Mouse (Mus musculus): ENCODE measurements around the gene Morn1. TPM values are rescaled to one million over a fixed set of nuclear protein-coding genes. Genes with fewer than 3 reads are reported as not detected.

The Morn1 gene
- total and polyA plus RNA-seq, 3 experiments = 3.8 to 8.7 (median 4.0) TPM

- Histone ChIP-seq H3K4me2 (ENCODE audit: insufficient read depth, low read depth, poor library complexity, severe bottlenecking) (no peak overlapping the region), H3K9ac (ENCODE audit: insufficient read depth, low read depth) (no peak overlapping the region), H3K4me1 (ENCODE audit: control insufficient read depth in 1 of 2, insufficient read depth in 2 of 2) (peaks cover 6 to 31% of the 10 kb centered on the region in 2 experiments), H3K36me3 (replicated peaks in 1 of 2; ENCODE audit: control insufficient read depth in 1 of 2, insufficient read depth in 1 of 2, low read length in 1 of 2) (peaks cover 42 to 80% of the 10 kb centered on the region in 2 experiments), H3K79me2 (replicated peaks; ENCODE audit: control insufficient read depth, extremely low read depth, insufficient read depth, poor library complexity, severe bottlenecking) (no peaks in the 10 kb centered on the region), H3K27ac (ENCODE audit: insufficient read depth, low read depth) (no peak overlapping the region), H3K4me3 (replicated peaks in 1 of 3; ENCODE audit: low read depth in 2 of 3, low read length in 2 of 3, poor library complexity in 1 of 3) (no peak overlapping the region), H3K27me3 (replicated peaks) (no peaks in the 10 kb centered on the region), H3K9me3 (replicated peaks; ENCODE audit: low read length) (peaks cover 14% of the 10 kb centered on the region)
- no peak for DNase-seq (ENCODE audit: extremely low read depth)
- in situ Hi-C loops (cut with MboI; ENCODE audit: low pct_ligation_motif_present, low pct_unique_long_range_greater_than_20kb, low sequenced_read_pairs) = no loop called here
- TF ChIP-seq MEF2A (IDR thresholded peaks at IDR 0.05; ENCODE audit: borderline replicate concordance, low read depth, low read length) (no peak), KAT2A (IDR thresholded peaks at IDR 0.05; ENCODE audit: insufficient replicate concordance, low read length) (no peak), NRF1 (IDR thresholded peaks at IDR 0.05; ENCODE audit: low read depth, low read length) (no peak), TCF12 (IDR thresholded peaks at IDR 0.05; ENCODE audit: low read depth, low read length) (no peak), MAZ (IDR thresholded peaks at IDR 0.05; ENCODE audit: low read depth, low read length) (no peak), GABPA (IDR thresholded peaks at IDR 0.05; ENCODE audit: insufficient replicate concordance, low read depth, low read length) (no peak), ZKSCAN1 (IDR thresholded peaks at IDR 0.05; ENCODE audit: borderline replicate concordance, low read depth, low read length) (no peak), UBTF (IDR thresholded peaks at IDR 0.05; ENCODE audit: low read depth, low read length) (no peak), MXI1 (IDR thresholded peaks at IDR 0.05; ENCODE audit: low read depth, low read length) (no peak), ETS1 (conservative IDR thresholded peaks at IDR 0.05; ENCODE audit: low read depth, low read length) (no peak), ZMIZ1 (IDR thresholded peaks at IDR 0.05; ENCODE audit: low read depth, low read length) (no peak), USF1 (IDR thresholded peaks at IDR 0.05; ENCODE audit: low read depth, low read length) (no peak)
- dilution Hi-C loops (cut with MboI; ENCODE audit: extremely low pct_ligation_motif_present, extremely low pct_unique_long_range_greater_than_20kb, low sequenced_read_pairs) = no loop called here
Measured at GRCm38 (mm10) chr4:155153389-155154072, 67.2 kb downstream of the Morn1 start.

DNA sequence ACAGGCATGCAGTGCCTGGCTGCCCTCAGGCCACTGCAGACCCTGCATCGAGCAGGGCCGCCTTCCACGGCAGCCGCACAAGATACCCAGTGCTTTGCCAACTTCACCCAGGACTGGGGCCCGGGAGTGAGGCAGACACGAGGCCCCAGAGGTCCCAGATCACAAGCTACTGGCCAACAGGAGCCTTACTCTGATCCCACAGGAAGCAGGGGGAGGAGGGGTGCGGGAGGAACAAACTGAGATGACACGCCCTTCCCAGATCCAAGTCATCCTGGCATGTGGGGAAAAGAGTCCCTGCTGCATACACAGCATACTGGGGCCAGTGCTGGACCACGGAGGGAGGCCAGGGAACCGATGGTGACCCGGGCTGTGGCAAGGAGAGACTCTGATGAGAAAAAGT, 68.6 kb downstream of the Morn1 start:
- Histone ChIP-seq H3K4me3 (replicated peaks in 1 of 3; ENCODE audit: low read depth in 2 of 3, low read length in 2 of 3, poor library complexity in 1 of 3) (no peak overlapping the region), H3K4me1 (ENCODE audit: control insufficient read depth in 1 of 2, insufficient read depth in 2 of 2) (peaks cover 6 to 45% of the 10 kb centered on the region in 2 experiments), H3K27ac (ENCODE audit: insufficient read depth, low read depth) (no peak overlapping the region), H3K36me3 (replicated peaks in 1 of 2; ENCODE audit: control insufficient read depth in 1 of 2, insufficient read depth in 1 of 2, low read length in 1 of 2) (peaks cover 55 to 94% of the 10 kb centered on the region in 2 experiments), H3K4me2 (ENCODE audit: insufficient read depth, low read depth, poor library complexity, severe bottlenecking) (no peak overlapping the region), H3K9me3 (replicated peaks; ENCODE audit: low read length) (peaks cover 14% of the 10 kb centered on the region), H3K79me2 (replicated peaks; ENCODE audit: control insufficient read depth, extremely low read depth, insufficient read depth, poor library complexity, severe bottlenecking) (no peaks in the 10 kb centered on the region), H3K27me3 (replicated peaks) (no peaks in the 10 kb centered on the region), H3K9ac (ENCODE audit: insufficient read depth, low read depth) (no peak overlapping the region)
- no peak for TF ChIP-seq BHLHE40 (IDR thresholded peaks at IDR 0.05; ENCODE audit: low read depth, low read length)
- no peak for TF ChIP-seq POLR2AphosphoS2 (IDR thresholded peaks at IDR 0.05; ENCODE audit: low read depth, low read length)
- in situ Hi-C loops (cut with MboI; ENCODE audit: low pct_ligation_motif_present, low pct_unique_long_range_greater_than_20kb, low sequenced_read_pairs) (no loop called here), dilution Hi-C loops (cut with MboI; ENCODE audit: extremely low pct_ligation_motif_present, extremely low pct_unique_long_range_greater_than_20kb, low sequenced_read_pairs) (no loop called here)
- no peak for DNase-seq (ENCODE audit: extremely low read depth)

Measured in CH12.LX (cell line).